Mouse (Mus musculus) liver, embryonic 15.5 days (tissue): ENCODE measurements around the gene Ptpn12. TPM values are rescaled to one million over a fixed set of nuclear protein-coding genes. Genes with fewer than 3 reads are reported as not detected.

ENCODE experiments used
- ATAC-seq: fragments of 200-750 bp; cut with Nextera tagmentation; 2 replicates; pipeline ENCODE4 v1.8.0; 2017; ENCODE audit warnings: moderate number of reproducible peaks, mild to moderate bottlenecking, moderate library complexity; ENCODE audit not compliant: insufficient read depth
- H3K27ac ChIP-seq: fragments of 300-500 bp; sonication (generic); replicated peaks from 2 replicates; pipeline ENCODE4 v1.5.1; 2015; ENCODE audit warnings: mild to moderate bottlenecking, inconsistent platforms
- H3K27me3 ChIP-seq: fragments of 300-500 bp; sonication (generic); 2 replicates; pipeline ENCODE4 v1.6.1; 2015; ENCODE audit warnings: mild to moderate bottlenecking, inconsistent platforms
- H3K36me3 ChIP-seq: fragments of 300-500 bp; sonication (generic); replicated peaks from 2 replicates; pipeline ENCODE4 v1.6.1; 2015; ENCODE audit warnings: moderate library complexity, mild to moderate bottlenecking, inconsistent platforms
- H3K4me1 ChIP-seq: fragments of 300-500 bp; sonication (generic); replicated peaks from 2 replicates; pipeline ENCODE4 v1.6.1; 2015; ENCODE audit warnings: inconsistent platforms
- H3K4me2 ChIP-seq: fragments of 300-500 bp; sonication (generic); 2 replicates; pipeline ENCODE4 v1.6.1; 2015; ENCODE audit warnings: moderate library complexity, mild to moderate bottlenecking, inconsistent platforms
- H3K4me3 ChIP-seq: fragments of 300-500 bp; sonication (generic); replicated peaks from 2 replicates; pipeline ENCODE4 v1.5.1; 2015; ENCODE audit warnings: mild to moderate bottlenecking, inconsistent platforms
- H3K9ac ChIP-seq: fragments of 300-500 bp; sonication (generic); 2 replicates; pipeline ENCODE4 v1.6.1; 2015; ENCODE audit warnings: moderate library complexity, mild to moderate bottlenecking, inconsistent platforms
- H3K9me3 ChIP-seq: fragments of 300-500 bp; sonication (generic); replicated peaks from 2 replicates; pipeline ENCODE4 v1.6.1; 2016; ENCODE audit warnings: inconsistent platforms
- WGBS: fragments of 180-500 bp; shearing (Covaris S2); methylation state at CpG from one replicate; pipeline ENCODE4 v1.1.7; 2015; ENCODE audit warnings: mixed read lengths; ENCODE audit not compliant: insufficient replicate concordance; 5-methylcytosine and 5-hydroxymethylcytosine counted together
- polyA plus RNA-seq: library from polyadenylated mRNA; unstranded; fragments of >200 nt; fragmentation: Nextera tagmentation; extraction: Ambion mirVana; gene quantifications from 2 replicates; pipeline ENCODE4 v1.2.1, GENCODE M21; 2015

Gene Ptpn12
- polyA plus RNA-seq, 1 experiment from 2014 or later: 10.9 TPM

DNA sequence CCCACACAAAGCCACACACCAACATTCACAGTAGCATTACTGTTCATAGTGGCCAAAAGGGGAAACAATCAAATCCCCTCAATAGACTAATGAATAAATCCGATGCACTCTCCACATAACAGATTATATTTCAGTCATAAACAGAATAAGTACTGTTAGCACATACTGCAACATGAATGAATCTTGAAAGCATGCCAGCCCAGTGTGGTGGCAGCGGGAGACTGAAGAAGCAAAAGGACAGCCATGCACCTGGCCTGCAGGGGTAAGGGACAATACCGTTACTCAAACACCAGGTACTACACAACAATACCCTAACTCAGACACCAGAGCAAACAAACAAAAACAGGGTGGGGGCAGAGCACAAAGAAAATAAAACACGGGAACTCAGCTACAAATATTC is 6.7 kb downstream of the Ptpn12 start:
- ATAC-seq: no peak
- H3K4me1 ChIP-seq: peaks cover 79% of the 10 kb centered on the region
- no peak overlapping the region for H3K4me3 ChIP-seq
- H3K27me3 ChIP-seq: no peaks in the 10 kb centered on the region
- 75% methylated on average over 4 of the region's 4 CpGs for WGBS
- H3K4me2 ChIP-seq: no peak overlapping the region
- H3K27ac ChIP-seq: no peak overlapping the region
- no peaks in the 10 kb centered on the region for H3K9me3 ChIP-seq
- H3K36me3 ChIP-seq: no peaks in the 10 kb centered on the region
- no peak overlapping the region for H3K9ac ChIP-seq

- no peak overlapping the region for H3K4me2 ChIP-seq
- no peak overlapping the region for H3K27ac ChIP-seq
- peaks cover 76% of the 10 kb centered on the region for H3K4me1 ChIP-seq
- H3K27me3 ChIP-seq: no peaks in the 10 kb centered on the region
- no peak overlapping the region for H3K4me3 ChIP-seq
- 43% methylated on average over 4 of the region's 4 CpGs for WGBS
- H3K9me3 ChIP-seq: no peaks in the 10 kb centered on the region
- no peak overlapping the region for H3K9ac ChIP-seq
- no peaks in the 10 kb centered on the region for H3K36me3 ChIP-seq
- no peak for ATAC-seq
These were observed 8.6 kb downstream of the Ptpn12 start for GRCm38 (mm10) chr5:21047114-21047513.

DNA sequence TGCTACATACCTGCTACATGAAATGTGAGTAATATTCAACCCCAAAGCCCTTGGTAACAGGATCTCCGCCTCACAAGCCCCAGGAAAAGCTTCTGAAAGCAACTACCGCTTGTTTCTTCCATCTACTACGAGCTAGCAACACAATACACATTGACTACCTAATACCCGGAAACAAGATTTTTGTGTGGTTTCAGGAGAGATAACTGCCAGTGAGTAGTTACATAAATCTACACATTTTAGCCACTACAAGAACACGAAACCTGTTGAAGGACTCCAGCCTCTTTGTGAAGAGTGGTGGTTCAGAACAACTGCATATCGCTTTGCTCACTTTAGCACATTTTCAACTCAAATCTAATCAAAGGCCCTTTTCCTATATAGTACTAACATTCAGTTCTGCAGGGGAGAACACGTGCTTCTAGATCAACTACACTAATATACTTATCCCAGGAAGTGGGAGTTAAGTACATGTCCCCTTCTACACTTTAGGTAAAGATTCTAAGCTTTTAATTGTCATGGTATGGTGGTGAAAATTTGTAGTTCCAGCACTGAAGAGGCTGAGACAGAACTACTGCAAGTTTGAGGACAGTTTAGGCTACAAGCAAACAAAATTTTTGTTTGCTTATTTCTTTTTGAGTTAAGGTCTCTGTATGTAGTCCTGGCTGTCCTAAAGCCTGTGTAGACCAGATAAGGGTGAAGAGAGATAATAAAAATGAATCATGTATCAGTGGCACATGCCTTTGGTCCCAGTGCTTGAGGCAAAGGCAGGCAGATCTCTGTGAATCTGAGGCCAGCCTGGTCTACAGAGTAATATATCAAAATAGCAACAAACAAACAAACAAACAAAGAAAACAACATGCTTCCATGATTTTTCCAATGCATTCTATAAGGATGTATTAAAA is 9.3 kb downstream of the Ptpn12 start:
- Histone ChIP-seq H3K36me3 (no peaks in the 10 kb centered on the region), H3K27ac (peak overlapping the region; percentile 58), H3K4me3 (no peak overlapping the region), H3K4me1 (peaks cover 69% of the 10 kb centered on the region), H3K9ac (no peak overlapping the region), H3K27me3 (no peaks in the 10 kb centered on the region), H3K9me3 (no peaks in the 10 kb centered on the region), H3K4me2 (peak overlapping the region; percentile 21; the same call in 1 of the 2 replicates)
- 23% methylated on average over 7 of the region's 7 CpGs for WGBS
- peak; percentile 47 for ATAC-seq

DNA sequence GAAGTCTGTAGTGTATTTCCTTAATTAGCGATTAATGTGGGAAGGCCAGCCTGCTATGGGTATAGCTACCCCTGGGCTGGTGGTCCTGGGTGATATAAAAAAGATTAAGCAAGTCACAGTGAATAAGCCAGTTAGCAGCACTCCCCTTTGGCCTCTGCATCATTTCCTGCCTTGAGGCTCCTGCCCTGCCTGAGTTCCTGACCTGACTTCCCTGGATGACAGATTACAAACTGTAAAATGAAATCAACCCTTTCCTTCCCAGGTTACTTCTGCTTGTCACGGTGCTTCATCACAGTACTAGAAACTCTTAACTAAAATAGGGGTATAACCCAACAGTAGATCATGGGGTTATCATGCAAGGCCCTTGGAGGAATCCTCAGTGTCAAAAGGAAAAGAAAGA is 10.2 kb downstream of the Ptpn12 start:
- 49% methylated on average over 2 of the region's 2 CpGs for WGBS
- no peak overlapping the region for H3K9ac ChIP-seq

DNA sequence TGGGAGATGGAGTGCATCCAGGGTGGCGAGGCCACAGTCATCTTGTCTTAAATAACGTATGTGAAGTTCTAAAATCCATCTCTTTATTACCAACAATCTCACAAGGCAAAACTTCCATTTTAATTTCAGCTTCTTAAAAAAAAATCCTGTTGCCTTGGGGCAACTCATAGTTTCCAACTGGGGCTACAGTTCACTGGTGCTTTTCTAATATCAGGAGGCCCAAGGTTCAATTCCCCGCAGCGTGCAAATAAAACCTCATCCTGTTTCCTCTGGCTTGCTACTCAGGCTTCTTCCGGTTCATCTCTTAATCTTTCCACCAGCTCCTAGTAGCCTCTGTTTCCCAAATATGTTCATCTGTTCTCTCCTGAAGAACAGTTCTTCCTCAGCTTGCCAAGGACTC is 17.6 kb downstream of the Ptpn12 start:
- no peak overlapping the region for H3K27ac ChIP-seq
- ATAC-seq: no peak
- no peaks in the 10 kb centered on the region for H3K9me3 ChIP-seq
- H3K4me2 ChIP-seq: no peak overlapping the region
- H3K4me3 ChIP-seq: no peak overlapping the region
- H3K4me1 ChIP-seq: peaks cover 34% of the 10 kb centered on the region
- no peaks in the 10 kb centered on the region for H3K36me3 ChIP-seq
- no peaks in the 10 kb centered on the region for H3K27me3 ChIP-seq
- no peak overlapping the region for H3K9ac ChIP-seq
- WGBS: 57% methylated on average over 5 of the region's 5 CpGs

More for the DNA sequence above, 10.2 kb downstream of the Ptpn12 start:
- Histone ChIP-seq H3K4me3 (no peak overlapping the region), H3K4me1 (peaks cover 60% of the 10 kb centered on the region), H3K9me3 (no peaks in the 10 kb centered on the region), H3K4me2 (peak overlapping the region; percentile 21; the same call in 1 of the 2 replicates), H3K27ac (no peak overlapping the region), H3K36me3 (no peaks in the 10 kb centered on the region), H3K27me3 (no peaks in the 10 kb centered on the region)
- ATAC-seq: no peak

GRCm38 (mm10) chr5:21035689-21036480 is 19.8 kb downstream of the Ptpn12 start:
- H3K9me3 ChIP-seq: no peaks in the 10 kb centered on the region
- no peak for ATAC-seq
- no peak overlapping the region for H3K27ac ChIP-seq
- no peak overlapping the region for H3K4me2 ChIP-seq
- H3K36me3 ChIP-seq: no peaks in the 10 kb centered on the region
- WGBS: 39% methylated on average over 7 of the region's 7 CpGs
- peaks cover 29% of the 10 kb centered on the region; the same call in 1 of the 2 replicates for H3K4me1 ChIP-seq
- H3K9ac ChIP-seq: no peak overlapping the region
- H3K4me3 ChIP-seq: no peak overlapping the region
- no peaks in the 10 kb centered on the region for H3K27me3 ChIP-seq

DNA sequence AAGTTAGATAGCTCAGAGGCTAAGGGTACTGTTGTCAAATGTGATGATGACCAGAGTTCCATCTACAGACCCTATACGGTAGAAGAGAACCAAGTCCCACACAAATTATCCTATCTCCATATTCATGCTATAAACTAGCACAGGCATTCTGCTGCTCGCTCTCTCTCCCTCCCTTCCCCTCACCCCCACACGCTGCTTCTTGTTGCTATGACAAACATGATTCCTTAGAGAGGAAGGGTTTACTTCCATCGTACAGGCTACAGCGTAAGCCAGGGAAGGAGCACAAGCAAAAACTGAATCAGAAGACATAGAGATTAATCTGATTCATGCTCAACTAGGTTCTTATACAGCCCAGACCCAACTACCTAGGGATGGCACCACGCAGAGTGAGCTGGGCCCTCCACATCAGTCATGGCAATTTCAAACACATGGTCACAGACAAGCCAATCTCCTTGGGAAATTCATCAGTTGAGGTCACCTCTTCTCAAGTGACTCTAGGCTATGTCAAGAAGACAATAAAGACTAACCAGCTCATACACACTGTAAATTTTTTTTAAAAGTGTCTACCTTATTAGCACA is 21.2 kb downstream of the Ptpn12 start:
- Histone ChIP-seq H3K9me3 (no peaks in the 10 kb centered on the region), H3K4me3 (no peak overlapping the region), H3K27me3 (no peaks in the 10 kb centered on the region), H3K36me3 (no peaks in the 10 kb centered on the region), H3K9ac (no peak overlapping the region), H3K4me2 (no peak overlapping the region), H3K27ac (no peak overlapping the region), H3K4me1 (peaks cover 26% of the 10 kb centered on the region; the same call in 1 of the 2 replicates)
- no peak for ATAC-seq
- 78% methylated on average over 6 of the region's 6 CpGs for WGBS

DNA sequence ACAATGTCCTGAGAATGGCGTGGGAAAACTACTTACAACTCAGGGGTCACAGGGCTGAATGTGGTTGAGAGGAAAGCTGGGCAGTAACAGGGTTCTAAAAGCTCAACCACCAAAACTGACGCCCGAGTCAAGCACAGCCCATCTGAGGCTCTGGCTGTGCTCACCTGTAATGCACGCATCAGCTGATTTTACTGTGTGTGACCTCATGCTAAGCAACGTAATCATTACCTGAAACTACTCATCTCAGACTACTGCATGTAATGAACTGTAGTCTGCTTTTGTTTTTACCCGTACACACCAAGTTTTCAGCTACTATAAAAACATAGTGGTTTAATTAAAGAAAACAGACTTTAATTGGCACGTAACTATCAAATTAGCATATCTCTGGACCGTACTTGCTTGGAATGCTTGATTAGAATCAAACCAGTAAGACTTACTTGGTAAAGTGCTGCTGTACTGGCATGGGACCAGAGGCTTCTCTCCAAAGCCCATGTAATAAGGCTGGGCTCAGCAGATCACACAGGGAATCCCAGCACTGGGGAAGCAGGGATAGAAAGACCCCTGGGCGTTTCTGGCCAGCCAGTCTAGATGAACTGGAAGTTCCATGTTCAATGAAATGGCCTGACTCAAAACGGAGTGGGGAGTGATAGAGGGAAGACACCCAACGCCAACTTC is 22.2 kb downstream of the Ptpn12 start:
- H3K9me3 ChIP-seq: no peaks in the 10 kb centered on the region
- no peak overlapping the region for H3K27ac ChIP-seq
- WGBS: 68% methylated on average over 11 of the region's 11 CpGs
- no peak overlapping the region for H3K9ac ChIP-seq
- H3K4me2 ChIP-seq: no peak overlapping the region
- no peak overlapping the region for H3K4me3 ChIP-seq
- H3K4me1 ChIP-seq: peaks cover 22% of the 10 kb centered on the region; the same call in 1 of the 2 replicates
- no peak for ATAC-seq
- 0 out of 2 replicates have a peak, but pooled peaks cover 5% of the 10 kb centered on the region for H3K36me3 ChIP-seq
- H3K27me3 ChIP-seq: no peaks in the 10 kb centered on the region

DNA sequence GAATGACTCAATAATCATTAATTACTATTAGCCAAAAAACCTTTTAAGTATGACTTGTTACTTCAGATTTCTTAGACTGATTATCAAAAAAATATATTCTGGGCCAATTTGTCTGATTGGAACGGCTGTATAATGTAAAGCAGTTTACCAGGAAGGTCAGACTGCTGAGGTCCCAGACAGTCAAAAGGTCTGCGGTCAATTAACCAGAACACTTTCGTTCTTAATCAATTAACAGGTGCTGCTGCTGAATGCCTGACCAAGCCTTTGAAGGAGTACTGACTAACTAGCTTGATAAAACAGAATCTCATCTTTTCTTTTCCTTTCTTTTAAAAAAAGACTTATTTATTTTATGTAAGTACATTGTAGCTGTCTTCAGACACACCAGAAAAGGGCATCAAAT is 23.1 kb downstream of the Ptpn12 start:
- ATAC-seq: no peak
- Histone ChIP-seq H3K27me3 (no peaks in the 10 kb centered on the region), H3K36me3 (peaks cover 11% of the 10 kb centered on the region), H3K9ac (no peak overlapping the region), H3K4me3 (no peak overlapping the region), H3K9me3 (no peaks in the 10 kb centered on the region), H3K27ac (no peak overlapping the region), H3K4me2 (no peak overlapping the region), H3K4me1 (peaks cover 15% of the 10 kb centered on the region; the same call in 1 of the 2 replicates)
- 73% methylated on average over 3 of the region's 3 CpGs for WGBS

DNA sequence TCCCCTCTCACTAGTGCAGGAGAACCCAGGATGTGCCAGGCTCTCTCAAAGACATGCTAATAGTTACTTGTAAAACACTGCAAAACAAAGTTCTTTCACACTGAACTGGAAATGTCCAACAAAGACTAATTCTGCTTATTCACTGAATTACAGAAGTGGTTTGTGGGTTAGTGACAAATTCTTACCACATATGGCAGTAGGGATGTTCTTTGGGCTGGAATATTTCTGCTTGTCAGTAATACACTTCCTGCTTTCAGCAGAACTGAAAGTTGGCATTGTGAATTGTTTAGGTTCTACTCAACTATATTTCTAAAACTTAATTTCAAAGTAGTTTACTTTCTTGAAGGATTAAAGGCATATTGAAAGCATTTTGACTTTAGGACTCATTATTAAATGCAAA is 25.5 kb downstream of the Ptpn12 start:
- H3K27me3 ChIP-seq: no peaks in the 10 kb centered on the region
- H3K27ac ChIP-seq: no peak overlapping the region
- H3K9me3 ChIP-seq: no peaks in the 10 kb centered on the region
- peaks cover 23% of the 10 kb centered on the region for H3K36me3 ChIP-seq
- no peak overlapping the region for H3K4me3 ChIP-seq
- no peak overlapping the region for H3K9ac ChIP-seq
- ATAC-seq: no peak
- no peak overlapping the region for H3K4me2 ChIP-seq
- H3K4me1 ChIP-seq: 0 out of 2 replicates have a peak, but pooled peaks cover 6% of the 10 kb centered on the region
